Mouse (Mus musculus) neural tube, embryonic 12.5 days (tissue): ENCODE measurements at regions not wholly inside any gene's neighbourhood (a gene's known extent, or its start where the extent isn't known, plus 50 kb on each side); places are given as distances from the start of the nearest gene placed in this dataset.

Experiments used
- ATAC-seq: fragments of 200-750 bp; cut with Nextera tagmentation; 2 replicates; pipeline ENCODE4 v1.8.0; 2017; ENCODE audit warnings: low read depth, mild to moderate bottlenecking, moderate TSS enrichment, moderate library complexity; ENCODE audit not compliant: low FRiP score
- H3K27ac ChIP-seq: fragments of 300-500 bp; sonication (generic); 2 replicates; pipeline ENCODE4 v1.5.1; 2016
- H3K27me3 ChIP-seq: fragments of 300-500 bp; sonication (generic); replicated peaks from 2 replicates; pipeline ENCODE4 v1.6.1; 2016; ENCODE audit warnings: mild to moderate bottlenecking
- H3K36me3 ChIP-seq: fragments of 300-500 bp; sonication (generic); 2 replicates; pipeline ENCODE4 v1.6.1; 2016; ENCODE audit warnings: mild to moderate bottlenecking
- H3K4me1 ChIP-seq: fragments of 300-500 bp; sonication (generic); 2 replicates; pipeline ENCODE4 v1.6.1; 2016
- H3K4me2 ChIP-seq: fragments of 300-500 bp; sonication (generic); replicated peaks from 2 replicates; pipeline ENCODE4 v1.6.1; 2016; ENCODE audit warnings: mild to moderate bottlenecking
- H3K4me3 ChIP-seq: fragments of 300-500 bp; sonication (generic); 2 replicates; pipeline ENCODE4 v1.5.1; 2016
- H3K9ac ChIP-seq: fragments of 300-500 bp; sonication (generic); 2 replicates; pipeline ENCODE4 v1.6.1; 2016; ENCODE audit warnings: mild to moderate bottlenecking
- H3K9me3 ChIP-seq: fragments of 300-500 bp; sonication (generic); 2 replicates; pipeline ENCODE4 v1.6.1; 2016; ENCODE audit warnings: mild to moderate bottlenecking
- WGBS: fragments of 180-500 bp; shearing (Covaris S2); methylation state at CpG from one replicate; pipeline ENCODE4 v1.1.7; 2016; 5-methylcytosine and 5-hydroxymethylcytosine counted together

DNA sequence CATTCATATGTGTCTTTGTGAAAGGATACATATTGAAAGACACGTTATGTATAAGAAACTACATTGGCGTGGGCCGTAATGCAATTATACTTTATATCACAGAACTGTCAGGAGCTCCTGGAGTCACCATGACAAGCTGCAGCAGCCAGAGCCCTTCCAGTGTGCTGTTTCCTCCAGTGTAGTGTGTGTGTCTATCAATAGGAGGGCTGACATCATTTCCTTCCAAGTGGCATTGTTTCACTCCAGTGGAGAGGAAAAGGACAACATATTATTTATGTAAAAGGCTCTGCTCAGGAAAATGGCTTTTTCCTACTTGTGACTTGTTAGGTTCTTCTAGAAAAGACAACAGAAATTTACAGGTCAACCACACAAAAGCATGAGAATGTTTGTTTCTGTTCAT is 172.5 kb downstream of the Ankrd50 start:
- Histone ChIP-seq H3K9me3 (no peaks in the 10 kb centered on the region), H3K4me2 (no peak overlapping the region), H3K27me3 (no peaks in the 10 kb centered on the region), H3K4me1 (no peaks in the 10 kb centered on the region), H3K4me3 (no peak overlapping the region), H3K36me3 (no peaks in the 10 kb centered on the region), H3K27ac (no peak overlapping the region), H3K9ac (no peak overlapping the region)
- WGBS: 78% methylated on average over 3 of the region's 3 CpGs
- no peak for ATAC-seq

DNA sequence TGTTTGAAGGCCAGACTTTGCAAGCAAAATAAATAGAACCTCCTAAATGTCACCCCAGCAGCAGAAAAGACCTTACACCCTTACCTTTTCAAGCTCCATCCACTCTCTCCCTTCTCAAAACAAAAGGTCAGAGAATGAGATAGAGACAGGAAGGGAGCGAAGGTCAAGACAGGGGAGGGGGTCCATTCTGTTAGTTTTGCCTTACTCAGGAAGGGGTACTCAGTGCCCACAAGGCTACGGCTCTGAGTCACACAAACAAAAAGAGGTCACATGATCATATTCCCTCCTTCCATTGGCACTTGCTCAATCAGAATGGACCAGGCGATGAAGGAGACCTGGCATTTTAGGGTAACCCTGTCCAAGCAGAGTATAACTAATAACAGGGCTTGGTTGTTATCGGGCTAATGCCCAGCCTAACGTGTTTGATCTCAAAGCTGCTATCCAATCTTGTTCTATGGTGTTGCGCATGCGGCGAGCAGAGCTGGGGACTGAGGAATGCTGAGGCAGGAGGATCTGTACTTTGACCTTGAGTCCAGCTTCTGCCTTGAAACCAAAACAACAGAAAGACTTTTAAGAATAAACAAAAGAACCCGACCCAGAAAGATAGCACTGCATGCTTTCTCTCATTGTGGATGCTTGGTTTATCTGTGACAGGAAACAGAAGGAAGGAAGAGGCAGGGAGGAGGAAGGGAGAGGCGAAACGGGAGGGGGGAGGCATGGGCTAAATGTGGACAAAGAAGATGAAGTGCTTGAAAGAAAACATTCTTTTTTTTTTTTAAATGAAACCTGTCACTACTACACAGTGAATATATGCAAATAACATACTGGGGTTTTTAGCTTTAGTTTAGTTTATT is 184.5 kb downstream of the Ankrd50 start:
- Histone ChIP-seq H3K9me3 (no peaks in the 10 kb centered on the region), H3K4me3 (no peak overlapping the region), H3K4me1 (peaks cover 10% of the 10 kb centered on the region; the same call in 1 of the 2 replicates), H3K27me3 (no peaks in the 10 kb centered on the region), H3K27ac (no peak overlapping the region), H3K4me2 (no peak overlapping the region), H3K9ac (no peak overlapping the region), H3K36me3 (no peaks in the 10 kb centered on the region)
- no peak for ATAC-seq
- WGBS: 84% methylated on average over 11 of the region's 11 CpGs

GRCm38 (mm10) chr3:38299236-38299897 is 185.3 kb downstream of the Ankrd50 start:
- peak; percentile 76 for ATAC-seq
- H3K9me3 ChIP-seq: no peaks in the 10 kb centered on the region
- no peaks in the 10 kb centered on the region for H3K36me3 ChIP-seq
- WGBS: 41% methylated on average over 2 of the region's 2 CpGs
- no peak overlapping the region for H3K4me3 ChIP-seq
- H3K27ac ChIP-seq: no peak overlapping the region
- H3K9ac ChIP-seq: no peak overlapping the region
- H3K4me1 ChIP-seq: peaks cover 10% of the 10 kb centered on the region; the same call in 1 of the 2 replicates
- no peaks in the 10 kb centered on the region for H3K27me3 ChIP-seq
- H3K4me2 ChIP-seq: no peak overlapping the region

DNA sequence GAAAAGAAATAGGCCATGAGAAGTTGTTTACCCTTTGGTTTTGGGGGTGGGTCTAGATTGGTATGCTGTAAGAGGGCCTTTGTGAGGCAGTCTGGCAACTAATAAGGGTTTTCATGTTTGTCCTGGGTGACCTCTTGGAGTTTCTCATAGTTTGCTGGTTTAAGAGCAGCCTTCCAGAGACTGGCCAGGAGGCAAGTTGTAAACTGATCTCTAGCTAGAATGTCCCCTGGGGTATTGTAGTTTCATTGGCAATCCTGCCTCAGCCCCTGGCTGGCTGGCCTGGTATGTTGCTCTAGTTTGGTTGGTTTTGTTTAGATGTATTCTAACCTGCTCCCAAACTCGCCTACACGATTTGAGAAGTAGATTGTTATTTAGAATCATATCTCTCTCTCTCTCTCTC is 187.1 kb downstream of the Ankrd50 start:
- Histone ChIP-seq H3K36me3 (no peaks in the 10 kb centered on the region), H3K4me3 (no peak overlapping the region), H3K27me3 (no peaks in the 10 kb centered on the region), H3K27ac (no peak overlapping the region), H3K4me1 (peaks cover 10% of the 10 kb centered on the region; the same call in 1 of the 2 replicates), H3K4me2 (no peak overlapping the region), H3K9ac (no peak overlapping the region), H3K9me3 (no peaks in the 10 kb centered on the region)
- no peak for ATAC-seq
- 90% methylated on average over 2 of the region's 2 CpGs for WGBS

- H3K27ac ChIP-seq: no peak overlapping the region
- H3K9me3 ChIP-seq: no peaks in the 10 kb centered on the region
- H3K4me1 ChIP-seq: no peaks in the 10 kb centered on the region
- WGBS: 58% methylated on average over 3 of the region's 3 CpGs
- no peaks in the 10 kb centered on the region for H3K36me3 ChIP-seq
- H3K4me2 ChIP-seq: no peak overlapping the region
- ATAC-seq: no peak
- H3K9ac ChIP-seq: no peak overlapping the region
- H3K4me3 ChIP-seq: no peak overlapping the region
- no peaks in the 10 kb centered on the region for H3K27me3 ChIP-seq
Measured at GRCm38 (mm10) chr3:38289062-38289461, 195.6 kb downstream of the Ankrd50 start.

GRCm38 (mm10) chr3:38283687-38284124 is 200.9 kb downstream of the Ankrd50 start:
- Histone ChIP-seq H3K27me3 (no peaks in the 10 kb centered on the region), H3K9me3 (no peaks in the 10 kb centered on the region), H3K4me2 (no peak overlapping the region), H3K36me3 (no peaks in the 10 kb centered on the region), H3K9ac (no peak overlapping the region), H3K4me3 (no peak overlapping the region), H3K4me1 (no peaks in the 10 kb centered on the region), H3K27ac (no peak overlapping the region)
- WGBS: 61% methylated on average over 11 of the region's 11 CpGs
- ATAC-seq: no peak

GRCm38 (mm10) chr3:38282891-38283290 is 201.8 kb downstream of the Ankrd50 start:
- WGBS: 91% methylated on average over 4 of the region's 4 CpGs
- no peaks in the 10 kb centered on the region for H3K4me1 ChIP-seq
- no peak overlapping the region for H3K4me2 ChIP-seq
- H3K9me3 ChIP-seq: no peaks in the 10 kb centered on the region
- no peaks in the 10 kb centered on the region for H3K36me3 ChIP-seq
- no peaks in the 10 kb centered on the region for H3K27me3 ChIP-seq
- H3K27ac ChIP-seq: no peak overlapping the region
- H3K4me3 ChIP-seq: no peak overlapping the region
- ATAC-seq: no peak
- no peak overlapping the region for H3K9ac ChIP-seq

- no peak overlapping the region for H3K4me3 ChIP-seq
- H3K9ac ChIP-seq: no peak overlapping the region
- no peak overlapping the region for H3K27ac ChIP-seq
- H3K4me1 ChIP-seq: no peaks in the 10 kb centered on the region
- no peaks in the 10 kb centered on the region for H3K36me3 ChIP-seq
- no peaks in the 10 kb centered on the region for H3K9me3 ChIP-seq
- no peak overlapping the region for H3K4me2 ChIP-seq
- WGBS: 82% methylated on average over 4 of the region's 4 CpGs
- no peak for ATAC-seq
- H3K27me3 ChIP-seq: no peaks in the 10 kb centered on the region
Measured at GRCm38 (mm10) chr3:38281683-38282082, 203.0 kb downstream of the Ankrd50 start.

- Histone ChIP-seq H3K4me3 (no peak overlapping the region), H3K9me3 (no peaks in the 10 kb centered on the region), H3K9ac (no peak overlapping the region), H3K4me1 (no peaks in the 10 kb centered on the region), H3K27ac (no peak overlapping the region), H3K36me3 (no peaks in the 10 kb centered on the region), H3K4me2 (no peak overlapping the region), H3K27me3 (no peaks in the 10 kb centered on the region)
- no peak for ATAC-seq
- WGBS: 90% methylated on average over 6 of the region's 6 CpGs
Measured at GRCm38 (mm10) chr3:38280876-38281275, 203.8 kb downstream of the Ankrd50 start.

DNA sequence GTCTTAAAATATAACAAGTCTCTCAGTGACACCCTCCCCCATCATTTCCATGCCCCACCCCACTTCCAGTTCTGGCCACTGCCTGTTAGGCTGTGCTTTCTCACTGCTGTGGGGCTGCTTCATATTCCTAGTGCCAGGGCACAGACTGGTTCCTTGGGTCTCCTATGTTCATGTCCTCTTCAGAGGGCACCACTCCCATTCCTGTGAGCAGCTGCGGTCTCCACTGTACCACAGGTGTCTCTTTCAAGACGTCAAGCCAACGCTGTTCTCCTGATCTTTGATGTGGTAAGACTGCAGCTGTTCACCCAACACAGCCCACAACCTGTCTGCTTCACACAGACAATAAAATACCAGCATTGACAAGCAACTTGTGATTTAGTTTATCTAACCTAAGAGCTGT is 204.5 kb downstream of the Ankrd50 start:
- no peak overlapping the region for H3K4me2 ChIP-seq
- no peaks in the 10 kb centered on the region for H3K9me3 ChIP-seq
- no peak for ATAC-seq
- no peaks in the 10 kb centered on the region for H3K27me3 ChIP-seq
- 92% methylated on average over 3 of the region's 3 CpGs for WGBS
- peaks cover 4% of the 10 kb centered on the region; the same call in 1 of the 2 replicates for H3K4me1 ChIP-seq
- no peak overlapping the region for H3K27ac ChIP-seq
- no peaks in the 10 kb centered on the region for H3K36me3 ChIP-seq
- no peak overlapping the region for H3K9ac ChIP-seq
- H3K4me3 ChIP-seq: no peak overlapping the region

DNA sequence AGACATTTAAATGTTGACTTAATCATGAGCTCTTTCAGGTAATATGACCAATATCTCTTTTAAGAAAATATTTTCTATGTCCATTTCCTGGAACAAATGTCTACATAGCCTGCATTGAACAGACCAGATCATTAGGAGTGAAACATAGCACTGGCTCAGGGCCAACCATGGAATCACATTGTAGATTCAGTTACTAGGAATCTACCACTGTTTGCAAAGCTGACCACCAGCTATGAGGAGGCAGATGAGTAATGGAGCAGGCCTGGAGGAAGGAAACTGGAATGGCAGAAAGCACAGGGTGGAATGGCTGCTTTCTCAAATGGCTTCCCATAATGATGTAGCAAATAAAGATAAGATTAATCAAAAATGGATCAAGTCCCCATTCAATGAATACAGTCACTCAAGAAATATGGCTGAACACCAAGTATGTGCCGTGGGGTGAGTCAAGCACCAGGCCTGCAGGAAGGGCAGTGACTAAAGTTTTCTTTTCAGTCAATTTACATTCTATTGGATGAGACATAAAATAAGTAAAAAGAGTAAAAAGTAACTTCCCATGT is 207.6 kb downstream of the Ankrd50 start:
- Histone ChIP-seq H3K36me3 (no peaks in the 10 kb centered on the region), H3K9ac (no peak overlapping the region), H3K4me1 (peaks cover 6% of the 10 kb centered on the region; the same call in 1 of the 2 replicates), H3K4me3 (no peak overlapping the region), H3K9me3 (no peaks in the 10 kb centered on the region), H3K27me3 (no peaks in the 10 kb centered on the region), H3K4me2 (no peak overlapping the region), H3K27ac (no peak overlapping the region)
- 89% methylated on average over 1 of the region's 1 CpGs for WGBS
- no peak for ATAC-seq

- no peak overlapping the region for H3K9ac ChIP-seq
- no peak overlapping the region for H3K4me3 ChIP-seq
- WGBS: 64% methylated on average over 2 of the region's 2 CpGs
- H3K27me3 ChIP-seq: no peaks in the 10 kb centered on the region
- H3K27ac ChIP-seq: no peak overlapping the region
- H3K36me3 ChIP-seq: no peaks in the 10 kb centered on the region
- no peak overlapping the region for H3K4me2 ChIP-seq
- peaks cover 6% of the 10 kb centered on the region; the same call in 1 of the 2 replicates for H3K4me1 ChIP-seq
- ATAC-seq: no peak
- H3K9me3 ChIP-seq: no peaks in the 10 kb centered on the region
Measured at GRCm38 (mm10) chr3:38275321-38275720, 209.3 kb downstream of the Ankrd50 start.
